Mouse (Mus musculus): ENCODE data around the gene Tbc1d5. TPM values are rescaled to one million over a fixed set of nuclear protein-coding genes. Genes with fewer than 3 reads are reported as not detected.

Tbc1d5 gene
- total RNA-seq (2023) = 10 to 100 TPM; 22.7 to 29.7 TPM

DNA sequence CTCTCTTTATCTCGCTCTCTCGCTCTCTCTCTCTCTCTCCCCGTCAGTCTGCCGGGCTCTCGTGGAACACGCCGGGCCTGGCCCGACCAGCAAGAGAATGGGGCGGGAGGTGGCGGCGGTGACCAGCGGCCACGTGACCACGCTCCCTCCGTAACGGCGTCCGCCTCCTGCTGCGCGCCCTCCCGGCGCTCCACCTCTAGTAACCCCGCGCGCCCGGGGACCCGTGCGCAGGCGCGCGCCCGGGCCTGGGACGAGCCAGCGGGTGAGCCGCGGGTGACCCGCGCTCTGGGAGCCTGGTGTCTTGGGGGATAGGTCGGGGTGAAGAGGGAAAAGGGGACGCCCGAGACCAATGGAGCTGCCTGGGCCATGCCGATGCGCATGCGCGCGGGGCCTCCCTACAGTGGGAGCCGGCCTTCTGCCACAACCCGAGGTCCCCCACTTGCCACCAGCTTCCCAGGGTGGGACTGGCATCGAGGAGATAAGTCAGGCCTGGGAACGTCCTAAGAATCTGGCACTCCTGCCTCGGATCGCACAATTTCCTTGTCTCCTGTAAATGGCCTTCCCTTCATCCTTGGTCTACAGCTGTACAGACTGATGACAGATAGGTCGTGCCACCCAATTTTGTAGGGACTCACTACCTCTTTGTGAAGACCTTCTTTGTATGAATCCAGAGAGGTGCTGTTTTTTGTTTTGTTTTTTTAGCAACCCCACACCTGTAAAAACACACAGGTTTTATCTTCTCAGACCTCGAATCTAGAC, at the start of gene Tbc1d5:
Gene Tbc1d5 (minus strand): TSS at position 158 of the 759 bp plus-strand sequence.

All from neutrophil, adult 59 days (primary cell).